Mouse (Mus musculus) olfactory bulb, adult 2 months (tissue): ENCODE measurements at regions not wholly inside any gene's neighbourhood (a gene's known extent, or its start where the extent isn't known, plus 50 kb on each side); places are given as distances from the start of the nearest gene placed in this dataset.

Experiments
- CTCF ChIP-seq: fragments of 200-500 bp; IDR thresholded peaks from 2 replicates; pipeline ENCODE4 v1.5.1; 2012; ENCODE audit warnings: low read depth, mild to moderate bottlenecking, low read length, moderate library complexity; ENCODE audit not compliant: insufficient read depth
- POLR2A ChIP-seq: fragments of 200-500 bp; IDR thresholded peaks from 2 replicates; pipeline ENCODE4 v1.6.1; 2012; ENCODE audit warnings: mild to moderate bottlenecking, low read depth, low read length, moderate library complexity; ENCODE audit not compliant: insufficient read depth

GRCm38 (mm10) chr1:157756977-157757376, 250.4 kb downstream of the Sec16b start:
- no peak for TF ChIP-seq CTCF
- TF ChIP-seq POLR2A: no peak
